Mouse (Mus musculus) intestine, embryonic 15.5 days (tissue): Measurements from ENCODE around the gene Tmem60. TPM values are rescaled to one million over a fixed set of nuclear protein-coding genes. Genes with fewer than 3 reads are reported as not detected.
A peak's percentile ranks its signal among the peaks of the same experiment; 100 is the strongest.

ENCODE experiments used
- ATAC-seq: fragments of 200-750 bp; cut with Nextera tagmentation; 2 replicates; pipeline ENCODE4 v1.8.0; 2017; ENCODE audit warnings: moderate TSS enrichment, moderate library complexity
- H3K27ac ChIP-seq: fragments of 300-500 bp; sonication (generic); 2 replicates; pipeline ENCODE4 v1.5.1; 2015; ENCODE audit warnings: mild to moderate bottlenecking, inconsistent platforms
- H3K27me3 ChIP-seq: fragments of 300-500 bp; sonication (generic); replicated peaks from 2 replicates; pipeline ENCODE4 v1.6.1; 2015; ENCODE audit warnings: inconsistent platforms
- H3K36me3 ChIP-seq: fragments of 300-500 bp; sonication (generic); 2 replicates; pipeline ENCODE4 v1.6.1; 2015; ENCODE audit warnings: inconsistent platforms
- H3K4me1 ChIP-seq: fragments of 300-500 bp; sonication (generic); replicated peaks from 2 replicates; pipeline ENCODE4 v1.6.1; 2015; ENCODE audit warnings: inconsistent platforms
- H3K4me2 ChIP-seq: fragments of 300-500 bp; sonication (generic); replicated peaks from 2 replicates; pipeline ENCODE4 v1.6.1; 2015; ENCODE audit warnings: mild to moderate bottlenecking, inconsistent platforms
- H3K4me3 ChIP-seq: fragments of 300-500 bp; sonication (generic); replicated peaks from 2 replicates; pipeline ENCODE4 v1.5.1; 2015; ENCODE audit warnings: inconsistent platforms
- H3K9ac ChIP-seq: fragments of 300-500 bp; sonication (generic); 2 replicates; pipeline ENCODE4 v1.6.1; 2015; ENCODE audit warnings: inconsistent platforms
- H3K9me3 ChIP-seq: fragments of 300-500 bp; sonication (generic); 2 replicates; pipeline ENCODE4 v1.6.1; 2016; ENCODE audit warnings: inconsistent platforms
- WGBS: fragments of 180-500 bp; shearing (Covaris S2); methylation state at CpG from one replicate; pipeline ENCODE4 v1.1.7; 2015; 5-methylcytosine and 5-hydroxymethylcytosine counted together
- polyA plus RNA-seq: library from polyadenylated mRNA; unstranded; fragments of >200 nt; fragmentation: Nextera tagmentation; extraction: Ambion mirVana; gene quantifications from 2 replicates; pipeline ENCODE4 v1.2.1, GENCODE M21; 2015

Tmem60 gene
- 51.3 and 58.2 TPM in 2 replicates for polyA plus RNA-seq

- H3K36me3 ChIP-seq: peaks cover 4% of the 10 kb centered on the region; the same call in 1 of the 2 replicates
- peak within 1 kb of the TSS; percentile 95 for H3K27ac ChIP-seq
- under 1% methylated on average over 91 of the region's 94 CpGs for WGBS
- peak within 1 kb of the TSS; percentile 83 for H3K9ac ChIP-seq
- no peaks in the 10 kb centered on the region for H3K9me3 ChIP-seq
- ATAC-seq: peak; percentile 99
- peaks cover 16% of the 10 kb centered on the region; the same call in 1 of the 2 replicates for H3K4me1 ChIP-seq
- no peaks in the 10 kb centered on the region for H3K27me3 ChIP-seq
- peak within 1 kb of the TSS; percentile 72 for H3K4me2 ChIP-seq
- peak within 1 kb of the TSS; percentile 92 for H3K4me3 ChIP-seq
Measured at GRCm38 (mm10) chr5:20881915-20882800, at the start of gene Tmem60, which contains the start of gene Phtf2. Tmem60 (plus strand) TSS chr5:20882191. Phtf2 (minus strand) TSS chr5:20882124.

- no peaks in the 10 kb centered on the region for H3K27me3 ChIP-seq
- no peak overlapping the region for H3K9ac ChIP-seq
- no peak overlapping the region for H3K4me3 ChIP-seq
- no peaks in the 10 kb centered on the region for H3K36me3 ChIP-seq
- no peak overlapping the region for H3K4me2 ChIP-seq
- no peaks in the 10 kb centered on the region for H3K9me3 ChIP-seq
- no peak overlapping the region for H3K27ac ChIP-seq
- H3K4me1 ChIP-seq: no peaks in the 10 kb centered on the region
- ATAC-seq: no peak
- WGBS: 91% methylated on average over 1 of the region's 1 CpGs
Measured at GRCm38 (mm10) chr5:20834399-20834798, 47.6 kb upstream of the Tmem60 start.

DNA sequence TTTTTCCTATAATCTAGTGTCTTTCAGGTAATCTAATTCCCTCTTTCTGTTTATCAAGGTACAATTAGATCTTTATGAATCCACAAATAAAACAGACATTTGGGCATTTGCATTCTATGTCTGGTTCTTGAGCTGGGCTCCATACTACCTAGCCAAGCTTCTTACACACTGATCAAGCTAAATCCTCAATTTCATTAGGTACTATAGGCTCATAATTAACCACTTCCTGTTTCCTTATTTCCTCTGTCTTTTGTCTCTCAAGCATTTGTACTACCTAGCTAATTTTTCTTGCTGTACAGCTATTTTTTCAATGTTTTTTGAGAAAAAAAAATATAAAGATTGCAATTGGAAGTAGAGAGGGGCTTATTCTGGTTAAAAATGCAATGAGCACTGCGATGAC, 44.9 kb upstream of the Tmem60 start:
- no peaks in the 10 kb centered on the region for H3K4me1 ChIP-seq
- H3K9ac ChIP-seq: no peak overlapping the region
- H3K4me3 ChIP-seq: no peak overlapping the region
- H3K36me3 ChIP-seq: no peaks in the 10 kb centered on the region
- H3K4me2 ChIP-seq: no peak overlapping the region
- 100% methylated on average over 1 of the region's 1 CpGs for WGBS
- H3K27me3 ChIP-seq: no peaks in the 10 kb centered on the region
- no peak for ATAC-seq
- no peak overlapping the region for H3K27ac ChIP-seq
- no peaks in the 10 kb centered on the region for H3K9me3 ChIP-seq

GRCm38 (mm10) chr5:20843405-20843804, 38.6 kb upstream of the Tmem60 start:
- WGBS: 83% methylated on average over 2 of the region's 3 CpGs
- H3K9me3 ChIP-seq: no peaks in the 10 kb centered on the region
- no peak overlapping the region for H3K9ac ChIP-seq
- no peak overlapping the region for H3K4me3 ChIP-seq
- no peaks in the 10 kb centered on the region for H3K36me3 ChIP-seq
- H3K27me3 ChIP-seq: no peaks in the 10 kb centered on the region
- H3K4me2 ChIP-seq: no peak overlapping the region
- no peak overlapping the region for H3K27ac ChIP-seq
- no peak for ATAC-seq
- no peaks in the 10 kb centered on the region for H3K4me1 ChIP-seq

- no peak overlapping the region for H3K27ac ChIP-seq
- no peaks in the 10 kb centered on the region for H3K27me3 ChIP-seq
- WGBS: 65% methylated on average over 2 of the region's 2 CpGs
- H3K4me3 ChIP-seq: no peak overlapping the region
- no peak for ATAC-seq
- H3K36me3 ChIP-seq: no peaks in the 10 kb centered on the region
- H3K9me3 ChIP-seq: no peaks in the 10 kb centered on the region
- no peak overlapping the region for H3K4me2 ChIP-seq
- H3K4me1 ChIP-seq: no peaks in the 10 kb centered on the region
- H3K9ac ChIP-seq: no peak overlapping the region
Measured at GRCm38 (mm10) chr5:20843816-20844215, 38.2 kb upstream of the Tmem60 start.

DNA sequence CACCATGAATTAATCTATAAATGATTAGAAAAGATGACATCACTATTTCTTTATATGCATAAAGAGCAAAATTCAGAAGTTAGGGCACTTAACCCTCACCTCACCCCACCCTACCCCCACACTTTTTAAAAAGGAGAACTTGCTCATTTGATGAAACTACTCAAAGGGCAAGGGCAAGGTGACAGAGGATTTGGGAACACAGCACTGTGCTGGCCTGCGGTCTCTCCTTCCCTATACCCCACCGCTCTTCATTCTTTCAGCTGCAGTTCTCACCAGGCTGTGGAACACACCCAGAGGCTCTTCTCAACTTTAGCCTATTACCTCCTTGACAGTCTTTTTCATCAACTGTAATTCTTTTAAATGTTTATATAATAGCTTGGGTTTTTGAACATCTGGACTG, 35.0 kb upstream of the Tmem60 start:
- Histone ChIP-seq H3K4me2 (no peak overlapping the region), H3K4me3 (no peak overlapping the region), H3K9ac (no peak overlapping the region), H3K27me3 (no peaks in the 10 kb centered on the region), H3K9me3 (no peaks in the 10 kb centered on the region), H3K4me1 (no peaks in the 10 kb centered on the region), H3K36me3 (no peaks in the 10 kb centered on the region), H3K27ac (no peak overlapping the region)
- no peak for ATAC-seq
- WGBS: 69% methylated on average over 2 of the region's 2 CpGs

DNA sequence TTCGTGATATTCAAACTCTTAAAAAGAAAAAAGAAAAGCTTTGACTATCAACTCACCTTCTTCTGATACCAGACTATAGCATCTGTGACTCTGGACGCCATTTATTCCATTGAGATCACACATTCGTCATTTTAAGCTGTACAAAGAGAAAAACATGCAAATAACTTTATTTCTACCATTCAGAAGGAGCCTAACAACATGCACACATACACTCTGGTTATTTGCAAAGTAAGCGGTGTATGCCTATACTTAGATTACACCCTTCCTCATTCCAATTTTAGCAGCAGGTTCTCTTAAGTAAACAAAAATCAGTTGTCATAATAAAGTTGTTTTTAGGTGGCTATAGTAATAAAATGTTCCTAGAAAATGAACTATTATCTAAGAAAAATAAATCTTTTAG, 26.9 kb upstream of the Tmem60 start:
- H3K36me3 ChIP-seq: no peaks in the 10 kb centered on the region

DNA sequence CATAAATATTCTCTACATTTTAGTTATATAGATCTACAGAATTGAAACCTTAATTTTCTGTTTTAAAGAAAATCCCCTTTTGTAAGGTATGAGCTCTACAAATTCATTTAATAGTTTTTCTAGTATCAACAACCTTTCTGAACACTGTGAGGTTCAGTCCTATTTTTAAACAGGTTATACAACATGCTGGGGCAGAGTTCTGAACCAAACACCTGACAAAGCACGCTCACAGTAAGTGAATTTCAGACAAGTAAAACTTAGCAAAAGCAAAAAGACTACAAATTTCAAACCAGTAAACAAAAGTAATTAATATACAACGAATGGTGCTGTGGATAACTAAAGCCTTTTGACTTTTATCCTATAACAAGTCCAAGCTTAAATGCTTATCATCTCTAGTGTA, 23.6 kb upstream of the Tmem60 start:
- Histone ChIP-seq H3K4me3 (no peak overlapping the region), H3K4me2 (no peak overlapping the region), H3K27me3 (no peaks in the 10 kb centered on the region), H3K4me1 (no peaks in the 10 kb centered on the region), H3K27ac (no peak overlapping the region), H3K36me3 (no peaks in the 10 kb centered on the region), H3K9me3 (no peaks in the 10 kb centered on the region), H3K9ac (no peak overlapping the region)
- 89% methylated on average over 2 of the region's 2 CpGs for WGBS
- no peak for ATAC-seq

More for the DNA sequence above, 26.9 kb upstream of the Tmem60 start:
- no peak overlapping the region for H3K9ac ChIP-seq
- no peaks in the 10 kb centered on the region for H3K27me3 ChIP-seq
- no peak overlapping the region for H3K4me3 ChIP-seq
- WGBS: 85% methylated on average over 4 of the region's 4 CpGs
- no peak for ATAC-seq
- H3K4me1 ChIP-seq: no peaks in the 10 kb centered on the region
- no peak overlapping the region for H3K4me2 ChIP-seq
- no peaks in the 10 kb centered on the region for H3K9me3 ChIP-seq
- H3K27ac ChIP-seq: no peak overlapping the region

GRCm38 (mm10) chr5:20860565-20860964, 21.4 kb upstream of the Tmem60 start:
- no peak for ATAC-seq
- no peaks in the 10 kb centered on the region for H3K4me1 ChIP-seq
- no peak overlapping the region for H3K27ac ChIP-seq
- no peak overlapping the region for H3K4me3 ChIP-seq
- no peaks in the 10 kb centered on the region for H3K36me3 ChIP-seq
- H3K9ac ChIP-seq: no peak overlapping the region
- no peaks in the 10 kb centered on the region for H3K9me3 ChIP-seq
- H3K27me3 ChIP-seq: no peaks in the 10 kb centered on the region
- H3K4me2 ChIP-seq: no peak overlapping the region
- 91% methylated on average over 4 of the region's 4 CpGs for WGBS

GRCm38 (mm10) chr5:20861901-20862300, 20.1 kb upstream of the Tmem60 start:
- 90% methylated on average over 2 of the region's 2 CpGs for WGBS
- no peak overlapping the region for H3K9ac ChIP-seq
- H3K4me2 ChIP-seq: no peak overlapping the region
- H3K36me3 ChIP-seq: no peaks in the 10 kb centered on the region
- no peak overlapping the region for H3K4me3 ChIP-seq
- H3K9me3 ChIP-seq: no peaks in the 10 kb centered on the region
- no peak overlapping the region for H3K27ac ChIP-seq
- ATAC-seq: no peak
- no peaks in the 10 kb centered on the region for H3K4me1 ChIP-seq
- H3K27me3 ChIP-seq: no peaks in the 10 kb centered on the region

- Histone ChIP-seq H3K9me3 (no peaks in the 10 kb centered on the region), H3K27me3 (no peaks in the 10 kb centered on the region), H3K27ac (no peak overlapping the region), H3K4me2 (no peak overlapping the region), H3K4me1 (no peaks in the 10 kb centered on the region), H3K4me3 (no peak overlapping the region), H3K9ac (no peak overlapping the region), H3K36me3 (no peaks in the 10 kb centered on the region)
- ATAC-seq: no peak
- WGBS: 69% methylated on average over 4 of the region's 4 CpGs
Measured at GRCm38 (mm10) chr5:20864216-20864969, 17.6 kb upstream of the Tmem60 start.

DNA sequence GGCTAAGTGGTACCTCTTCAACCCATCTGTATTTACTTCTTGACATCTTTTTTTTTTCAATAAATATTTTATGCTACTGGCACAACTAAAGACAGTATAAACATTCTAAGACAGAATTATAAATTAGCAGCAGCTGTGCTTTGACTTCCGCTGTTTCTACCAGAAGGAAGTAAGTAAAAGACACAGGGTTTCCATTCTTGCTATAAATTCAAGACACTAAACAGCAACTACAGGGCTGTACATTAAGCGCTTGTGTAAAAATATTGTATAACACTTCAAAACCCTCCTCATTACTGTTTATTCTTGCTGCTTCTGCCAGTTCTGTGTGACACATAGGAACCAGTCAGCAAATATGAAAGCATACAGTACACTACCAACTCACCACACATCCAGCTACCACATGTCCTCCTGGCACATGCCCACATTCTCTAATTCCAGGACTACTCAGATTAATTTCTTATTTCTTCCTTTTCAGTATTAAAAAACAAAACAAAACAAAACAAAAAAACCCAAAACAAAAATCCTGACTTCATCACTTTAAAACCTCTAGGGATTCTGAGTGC, 16.7 kb upstream of the Tmem60 start:
- no peaks in the 10 kb centered on the region for H3K36me3 ChIP-seq
- H3K27me3 ChIP-seq: no peaks in the 10 kb centered on the region
- no peak overlapping the region for H3K4me3 ChIP-seq
- no peaks in the 10 kb centered on the region for H3K4me1 ChIP-seq
- H3K27ac ChIP-seq: no peak overlapping the region
- H3K4me2 ChIP-seq: no peak overlapping the region
- ATAC-seq: no peak
- no peaks in the 10 kb centered on the region for H3K9me3 ChIP-seq
- no peak overlapping the region for H3K9ac ChIP-seq
- WGBS: 45% methylated on average over 2 of the region's 2 CpGs
